In the genomic region with DNA sequence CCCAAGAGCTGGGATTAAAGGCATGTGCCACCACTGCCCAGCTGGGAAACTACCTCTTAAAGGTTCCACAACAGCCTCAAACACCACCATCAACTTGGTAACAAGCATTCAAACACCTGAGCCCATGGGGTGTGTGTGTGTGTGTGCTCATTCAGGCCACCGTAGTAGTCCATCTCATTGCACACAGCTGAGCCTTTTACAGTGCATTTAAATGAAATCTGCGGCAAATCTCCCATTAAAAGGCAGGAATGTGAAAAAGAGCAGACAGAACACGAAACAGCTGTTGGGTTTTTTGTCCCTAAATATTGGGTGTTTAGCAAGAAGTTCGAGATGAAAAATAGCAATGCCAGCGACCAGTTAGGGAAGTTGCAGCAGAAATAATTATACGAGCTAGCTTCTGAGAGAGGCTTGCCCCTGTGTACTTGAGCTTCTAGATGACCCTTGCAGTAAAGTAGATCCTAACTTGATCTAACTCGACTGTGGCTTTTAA, we compare ENCODE assay signal across 16 mouse cellular contexts.
"Had no signal": no experiment of that assay in that cellular context is flagged by ENCODE, and none has a peak within 500 bp of the region (broad histone marks: within the 10 kb centered on the region; RNA-seq: fewer than 3 reads in every experiment).

No protein-coding gene starts in this region.

- DNase-seq: kidney, adult 2 months; kidney, postnatal 4 days; left cerebral cortex, postnatal 4 days; thymus, adult 18-20 months; thymus, postnatal 36 days had no signal

- H3K9ac ChIP-seq: kidney, embryonic 15.5 days; limb, embryonic 12.5 days; limb, embryonic 15.5 days; liver, embryonic 15.5 days; midbrain, embryonic 12.5 days; midbrain, embryonic 15.5 days; neural tube, embryonic 13.5 days had no signal

- H3K4me3 ChIP-seq: kidney, embryonic 15.5 days; limb, embryonic 12.5 days; limb, embryonic 15.5 days; liver, embryonic 15.5 days; midbrain, embryonic 12.5 days; midbrain, embryonic 15.5 days; neural tube, embryonic 13.5 days had no signal

- H3K4me2 ChIP-seq: kidney, embryonic 15.5 days; limb, embryonic 12.5 days; limb, embryonic 15.5 days; liver, embryonic 11.5 days; liver, embryonic 15.5 days; midbrain, embryonic 12.5 days; midbrain, embryonic 15.5 days; neural tube, embryonic 13.5 days had no signal

- H3K27me3 ChIP-seq: kidney, embryonic 15.5 days; limb, embryonic 12.5 days; limb, embryonic 15.5 days; liver, embryonic 15.5 days; midbrain, embryonic 12.5 days; midbrain, embryonic 15.5 days; neural tube, embryonic 13.5 days had no signal

- H3K4me1 ChIP-seq: kidney, embryonic 15.5 days; limb, embryonic 12.5 days; liver, embryonic 15.5 days; midbrain, embryonic 12.5 days; midbrain, embryonic 15.5 days; neural tube, embryonic 13.5 days had no signal

- H3K9me3 ChIP-seq: kidney, embryonic 15.5 days; limb, embryonic 12.5 days; limb, embryonic 15.5 days; liver, embryonic 15.5 days; midbrain, embryonic 12.5 days; midbrain, embryonic 15.5 days; neural tube, embryonic 13.5 days had no signal

- H3K36me3 ChIP-seq: kidney, embryonic 15.5 days; limb, embryonic 12.5 days; limb, embryonic 15.5 days; liver, embryonic 15.5 days; midbrain, embryonic 12.5 days; midbrain, embryonic 15.5 days; neural tube, embryonic 13.5 days had no signal

- H3K27ac ChIP-seq: kidney, embryonic 15.5 days; limb, embryonic 12.5 days; limb, embryonic 15.5 days; liver, embryonic 15.5 days; macrophage; midbrain, embryonic 12.5 days; midbrain, embryonic 15.5 days; neural tube, embryonic 13.5 days had no signal

- ATAC-seq: inflammation-experienced regulatory T-cells, adult 6 months; intestine, embryonic 16.5 days; midbrain, embryonic 15.5 days had no signal
